Mouse (Mus musculus) liver, embryonic 11.5 days (tissue): ENCODE measurements around the gene F830045P16Rik. TPM values are rescaled to one million over a fixed set of nuclear protein-coding genes. Genes with fewer than 3 reads are reported as not detected.

Experiments used
- ATAC-seq: fragments of 200-750 bp; cut with Nextera tagmentation; replicated peaks from 2 replicates; pipeline ENCODE4 v1.8.0; 2017; ENCODE audit warnings: moderate number of reproducible peaks, mild to moderate bottlenecking, moderate TSS enrichment, moderate library complexity; ENCODE audit not compliant: low FRiP score
- DNase-seq: peaks from one replicate; pipeline ENCODE4 v3.0.0-alpha.2; 2017; ENCODE audit warnings: low spot score
- H3K27ac ChIP-seq: fragments of 300-500 bp; sonication (generic); 2 replicates; pipeline ENCODE4 v1.5.1; 2014; ENCODE audit warnings: mild to moderate bottlenecking, low read depth, low read length, control low read depth
- H3K27me3 ChIP-seq: fragments of 300-500 bp; sonication (generic); replicated peaks from 2 replicates; pipeline ENCODE4 v1.6.1; 2014; ENCODE audit warnings: low read length, mixed read lengths; ENCODE audit not compliant: control insufficient read depth, insufficient read depth
- H3K36me3 ChIP-seq: fragments of 300-500 bp; sonication (generic); 2 replicates; pipeline ENCODE4 v1.6.1; 2014; ENCODE audit warnings: mild to moderate bottlenecking, low read length, moderate library complexity, mixed read lengths; ENCODE audit not compliant: control insufficient read depth, insufficient read depth
- H3K4me1 ChIP-seq: fragments of 300-500 bp; sonication (generic); replicated peaks from 2 replicates; pipeline ENCODE4 v1.6.1; 2014; ENCODE audit warnings: low read length, mixed read lengths; ENCODE audit not compliant: control insufficient read depth, insufficient read depth
- H3K4me2 ChIP-seq: fragments of 300-500 bp; sonication (generic); 2 replicates; pipeline ENCODE4 v1.6.1; 2014; ENCODE audit warnings: mild to moderate bottlenecking, control low read depth, moderate library complexity
- H3K4me3 ChIP-seq: fragments of 300-500 bp; sonication (generic); 2 replicates; pipeline ENCODE4 v1.5.1; 2014; ENCODE audit warnings: low read depth, low read length, control low read depth
- H3K9ac ChIP-seq: fragments of 300-500 bp; sonication (generic); 2 replicates; pipeline ENCODE4 v1.6.1; 2014; ENCODE audit warnings: low read depth, low read length, control low read depth
- H3K9me3 ChIP-seq: fragments of 300-500 bp; sonication (generic); 2 replicates; pipeline ENCODE4 v1.6.1; 2016; ENCODE audit warnings: low read length, inconsistent platforms, mixed read lengths; ENCODE audit not compliant: control insufficient read depth
- WGBS: fragments of 180-500 bp; shearing (Covaris S2); extraction: QIAGEN DNeasy Blood & Tissue Kit; methylation state at CpG from one replicate; pipeline ENCODE4 v1.1.7; 2014; 5-methylcytosine and 5-hydroxymethylcytosine counted together
- polyA plus RNA-seq: library from polyadenylated mRNA; unstranded; fragments of >200 nt; fragmentation: Nextera tagmentation; extraction: Ambion mirVana; gene quantifications from 2 replicates; pipeline ENCODE4 v1.2.1, GENCODE M21; 2014

The F830045P16Rik gene
- polyA plus RNA-seq, 1 experiment from 2014 or later, result not detected

DNA sequence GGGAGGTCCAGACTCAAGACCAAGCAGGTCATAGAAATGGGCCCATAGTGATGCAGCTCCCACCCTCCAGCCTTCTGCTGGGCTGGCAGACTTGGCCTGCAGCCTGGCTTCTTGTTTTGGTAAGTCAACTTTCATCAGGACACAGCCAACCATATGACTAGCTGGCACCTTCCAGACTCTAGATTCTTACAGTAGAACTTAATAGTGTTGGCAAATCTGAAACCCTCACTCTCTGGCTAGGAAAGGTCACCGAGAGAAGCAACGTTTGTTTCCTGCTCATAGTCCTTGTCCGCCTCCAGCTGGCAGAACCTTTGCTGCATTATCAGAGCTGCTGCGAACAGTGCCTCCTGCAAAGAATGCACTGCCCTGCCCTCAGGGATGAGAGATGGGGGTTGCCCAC is 1.5 kb upstream of the F830045P16Rik start:
- no peak overlapping the region for H3K4me2 ChIP-seq
- no peaks in the 10 kb centered on the region for H3K9me3 ChIP-seq
- no peaks in the 10 kb centered on the region for H3K27me3 ChIP-seq
- H3K9ac ChIP-seq, result no peak overlapping the region
- ATAC-seq (no peak), DNase-seq (no peak)
- no peak overlapping the region for H3K27ac ChIP-seq
- WGBS, result 64% methylated on average over 4 of the region's 4 CpGs
- H3K36me3 ChIP-seq, result no peaks in the 10 kb centered on the region
- H3K4me1 ChIP-seq, result 0 out of 2 replicates have a peak, but pooled peaks cover 7% of the 10 kb centered on the region
- no peak overlapping the region for H3K4me3 ChIP-seq

GRCm38 (mm10) chr2:129537360-129537759 is 958 bp upstream of the F830045P16Rik start:
- Histone ChIP-seq H3K4me1 (0 out of 2 replicates have a peak, but pooled peaks cover 7% of the 10 kb centered on the region), H3K4me2 (no peak overlapping the region), H3K36me3 (no peaks in the 10 kb centered on the region), H3K9me3 (no peaks in the 10 kb centered on the region), H3K9ac (no peak overlapping the region), H3K4me3 (no peak overlapping the region), H3K27ac (no peak overlapping the region), H3K27me3 (no peaks in the 10 kb centered on the region)
- DNase-seq (no peak), ATAC-seq (no peak)
- WGBS, result 39% methylated on average over 7 of the region's 7 CpGs

DNA sequence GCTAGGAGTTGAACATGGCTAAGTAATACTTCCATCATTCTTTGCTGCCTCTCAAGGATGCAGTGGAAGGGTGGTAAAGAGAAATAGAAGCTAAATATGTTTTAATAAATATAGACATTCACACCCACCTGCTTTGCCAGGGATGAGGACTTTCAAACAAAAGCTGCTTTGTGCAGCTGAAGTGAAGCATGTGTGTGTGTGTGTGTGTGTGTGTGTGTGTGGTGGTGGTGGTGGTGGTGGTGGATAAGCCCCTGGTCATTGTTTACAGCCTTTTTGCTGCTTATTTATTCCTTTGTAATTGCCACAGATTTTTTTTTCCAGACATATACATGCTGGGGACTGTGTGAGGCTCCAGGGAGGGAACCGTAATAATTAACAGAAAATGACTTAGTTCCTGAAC is 524 bp upstream of the F830045P16Rik start:
- H3K9me3 ChIP-seq, result no peaks in the 10 kb centered on the region
- DNase-seq (no peak), ATAC-seq (no peak)
- H3K9ac ChIP-seq, result no peak overlapping the region
- H3K4me3 ChIP-seq, result no peak overlapping the region
- no peak overlapping the region for H3K4me2 ChIP-seq
- no peaks in the 10 kb centered on the region for H3K27me3 ChIP-seq
- H3K4me1 ChIP-seq, result 0 out of 2 replicates have a peak, but pooled peaks cover 7% of the 10 kb centered on the region
- 80% methylated on average over 1 of the region's 1 CpGs for WGBS
- H3K27ac ChIP-seq, result no peak overlapping the region
- H3K36me3 ChIP-seq, result no peaks in the 10 kb centered on the region

GRCm38 (mm10) chr2:129534886-129535591 is 1.4 kb downstream of the F830045P16Rik start:
- H3K27ac ChIP-seq, result no peak overlapping the region
- 46% methylated on average over 5 of the region's 5 CpGs for WGBS
- no peaks in the 10 kb centered on the region for H3K9me3 ChIP-seq
- H3K36me3 ChIP-seq, result no peaks in the 10 kb centered on the region
- H3K4me3 ChIP-seq, result no peak overlapping the region
- ATAC-seq (peak; percentile 39), DNase-seq (no peak)
- no peaks in the 10 kb centered on the region for H3K27me3 ChIP-seq
- H3K4me2 ChIP-seq, result no peak overlapping the region
- H3K9ac ChIP-seq, result no peak overlapping the region
- H3K4me1 ChIP-seq, result 0 out of 2 replicates have a peak, but pooled peaks cover 7% of the 10 kb centered on the region

GRCm38 (mm10) chr2:129531890-129532289 is 4.5 kb downstream of the F830045P16Rik start:
- no peak overlapping the region for H3K4me2 ChIP-seq
- no peaks in the 10 kb centered on the region for H3K36me3 ChIP-seq
- no peaks in the 10 kb centered on the region for H3K27me3 ChIP-seq
- no peak overlapping the region for H3K9ac ChIP-seq
- no peak overlapping the region for H3K4me3 ChIP-seq
- 53% methylated on average over 2 of the region's 2 CpGs for WGBS
- DNase-seq, result no peak
- 0 out of 2 replicates have a peak, but pooled peaks cover 3% of the 10 kb centered on the region for H3K4me1 ChIP-seq
- no peaks in the 10 kb centered on the region for H3K9me3 ChIP-seq
- no peak for ATAC-seq
- H3K27ac ChIP-seq, result no peak overlapping the region

DNA sequence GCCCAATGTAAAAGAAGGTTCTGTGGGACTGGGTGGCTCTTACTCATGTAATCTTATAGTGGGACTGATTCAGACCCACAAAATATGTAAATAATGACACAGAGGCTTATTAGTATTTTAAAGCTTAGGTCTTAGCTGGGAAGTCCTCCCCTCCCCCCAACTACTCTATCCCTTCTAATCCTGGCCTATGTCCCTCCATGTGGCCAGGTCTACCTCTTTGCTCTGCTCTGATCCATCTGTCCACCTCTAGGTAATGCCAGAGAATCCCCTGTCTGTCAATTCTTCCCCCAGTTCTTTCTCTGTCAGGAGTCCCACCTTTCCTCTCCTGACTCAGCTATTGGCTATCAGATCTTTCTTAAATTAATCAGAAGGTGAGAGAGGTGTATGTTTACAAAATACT is 5.3 kb downstream of the F830045P16Rik start:
- no peaks in the 10 kb centered on the region for H3K27me3 ChIP-seq
- ATAC-seq (no peak), DNase-seq (no peak)
- H3K36me3 ChIP-seq, result no peaks in the 10 kb centered on the region
- no peak overlapping the region for H3K27ac ChIP-seq
- 0 out of 2 replicates have a peak, but pooled peaks cover 3% of the 10 kb centered on the region for H3K4me1 ChIP-seq
- H3K9me3 ChIP-seq, result no peaks in the 10 kb centered on the region
- H3K4me3 ChIP-seq, result no peak overlapping the region
- no peak overlapping the region for H3K9ac ChIP-seq
- no peak overlapping the region for H3K4me2 ChIP-seq

GRCm38 (mm10) chr2:129529297-129530209 is 6.8 kb downstream of the F830045P16Rik start:
- no peak overlapping the region for H3K4me3 ChIP-seq
- no peak for ATAC-seq
- no peaks in the 10 kb centered on the region for H3K9me3 ChIP-seq
- no peak overlapping the region for H3K27ac ChIP-seq
- no peaks in the 10 kb centered on the region for H3K27me3 ChIP-seq
- H3K36me3 ChIP-seq, result no peaks in the 10 kb centered on the region
- no peak for DNase-seq
- H3K9ac ChIP-seq, result no peak overlapping the region
- no peaks in the 10 kb centered on the region for H3K4me1 ChIP-seq
- no peak overlapping the region for H3K4me2 ChIP-seq
- WGBS, result 60% methylated on average over 14 of the region's 14 CpGs

GRCm38 (mm10) chr2:129527916-129528315 is 8.5 kb downstream of the F830045P16Rik start:
- H3K27ac ChIP-seq, result no peak overlapping the region
- no peak for DNase-seq
- no peak overlapping the region for H3K4me3 ChIP-seq

More at GRCm38 (mm10) chr2:129527916-129528315, 8.5 kb downstream of the F830045P16Rik start:
- Histone ChIP-seq H3K9ac (no peak overlapping the region), H3K36me3 (no peaks in the 10 kb centered on the region), H3K27me3 (no peaks in the 10 kb centered on the region), H3K4me2 (no peak overlapping the region), H3K9me3 (no peaks in the 10 kb centered on the region), H3K4me1 (no peaks in the 10 kb centered on the region)
- ATAC-seq, result no peak
- WGBS, result 69% methylated on average over 4 of the region's 4 CpGs
